Mouse (Mus musculus) limb, embryonic 13.5 days (tissue): ENCODE results near the gene Tnc. TPM values are rescaled to one million over a fixed set of nuclear protein-coding genes. Genes with fewer than 3 reads are reported as not detected.

Experiments used
- ATAC-seq: fragments of 200-750 bp; cut with Nextera tagmentation; 2 replicates; pipeline ENCODE4 v1.8.0; 2017; ENCODE audit warnings: low read depth, moderate number of reproducible peaks, moderate TSS enrichment; ENCODE audit not compliant: low FRiP score
- H3K27ac ChIP-seq: fragments of 300-500 bp; sonication (generic); 2 replicates; pipeline ENCODE4 v1.5.1; 2015; ENCODE audit warnings: inconsistent platforms, mild to moderate bottlenecking, moderate library complexity
- H3K27me3 ChIP-seq: fragments of 300-500 bp; sonication (generic); 2 replicates; pipeline ENCODE4 v1.6.1; 2015; ENCODE audit warnings: mild to moderate bottlenecking, inconsistent platforms
- H3K36me3 ChIP-seq: fragments of 300-500 bp; sonication (generic); 2 replicates; pipeline ENCODE4 v1.6.1; 2015; ENCODE audit warnings: inconsistent platforms, mild to moderate bottlenecking, moderate library complexity
- H3K4me1 ChIP-seq: fragments of 300-500 bp; sonication (generic); 2 replicates; pipeline ENCODE4 v1.6.1; 2015; ENCODE audit warnings: inconsistent platforms
- H3K4me2 ChIP-seq: fragments of 300-500 bp; sonication (generic); replicated peaks from 2 replicates; pipeline ENCODE4 v1.6.1; 2015; ENCODE audit warnings: inconsistent platforms, mild to moderate bottlenecking, moderate library complexity
- H3K4me3 ChIP-seq: fragments of 300-500 bp; sonication (generic); 2 replicates; pipeline ENCODE4 v1.5.1; 2015; ENCODE audit warnings: moderate library complexity, mild to moderate bottlenecking, inconsistent platforms
- H3K9ac ChIP-seq: fragments of 300-500 bp; sonication (generic); 2 replicates; pipeline ENCODE4 v1.6.1; 2015; ENCODE audit warnings: mild to moderate bottlenecking, inconsistent platforms
- H3K9me3 ChIP-seq: fragments of 300-500 bp; sonication (generic); 2 replicates; pipeline ENCODE4 v1.6.1; 2016; ENCODE audit warnings: inconsistent platforms
- WGBS: fragments of 180-500 bp; shearing (Covaris S2); methylation state at CpG from one replicate; pipeline ENCODE4 v1.1.7; 2015; 5-methylcytosine and 5-hydroxymethylcytosine counted together
- polyA plus RNA-seq: library from polyadenylated mRNA; unstranded; fragments of >200 nt; fragmentation: Nextera tagmentation; extraction: Ambion mirVana; gene quantifications from 2 replicates; pipeline ENCODE4 v1.2.1, GENCODE M21; 2015

The Tnc gene
- polyA plus RNA-seq, 1 experiment from 2014 or later: 65.4 TPM

DNA sequence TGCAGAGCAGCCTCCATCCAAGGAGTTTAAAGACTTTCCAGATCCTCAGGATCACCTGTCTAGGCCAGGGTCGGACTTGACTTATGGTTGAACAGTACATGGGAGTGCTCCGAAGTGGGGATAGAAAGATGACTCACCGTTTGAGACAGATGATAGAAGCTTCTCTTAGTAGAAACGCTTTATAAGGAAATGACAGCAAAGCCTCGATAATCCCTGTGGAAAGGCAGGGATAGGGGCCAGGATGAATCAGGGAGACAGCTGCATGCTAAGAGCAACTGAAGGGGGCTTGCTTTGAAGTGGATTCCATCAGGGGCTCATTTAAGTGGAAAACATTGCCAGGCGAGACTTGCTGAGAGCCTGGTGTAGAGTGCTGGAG is 12.0 kb upstream of the Tnc start:
- Histone ChIP-seq H3K4me1 (peaks cover 8% of the 10 kb centered on the region; the same call in 1 of the 2 replicates), H3K36me3 (no peaks in the 10 kb centered on the region), H3K27ac (no peak overlapping the region), H3K9me3 (no peaks in the 10 kb centered on the region), H3K27me3 (no peaks in the 10 kb centered on the region), H3K4me2 (no peak overlapping the region), H3K9ac (no peak overlapping the region), H3K4me3 (no peak overlapping the region)
- 51% methylated on average over 6 of the region's 6 CpGs for WGBS
- peak; percentile 51; the same call in 1 of the 2 replicates for ATAC-seq

DNA sequence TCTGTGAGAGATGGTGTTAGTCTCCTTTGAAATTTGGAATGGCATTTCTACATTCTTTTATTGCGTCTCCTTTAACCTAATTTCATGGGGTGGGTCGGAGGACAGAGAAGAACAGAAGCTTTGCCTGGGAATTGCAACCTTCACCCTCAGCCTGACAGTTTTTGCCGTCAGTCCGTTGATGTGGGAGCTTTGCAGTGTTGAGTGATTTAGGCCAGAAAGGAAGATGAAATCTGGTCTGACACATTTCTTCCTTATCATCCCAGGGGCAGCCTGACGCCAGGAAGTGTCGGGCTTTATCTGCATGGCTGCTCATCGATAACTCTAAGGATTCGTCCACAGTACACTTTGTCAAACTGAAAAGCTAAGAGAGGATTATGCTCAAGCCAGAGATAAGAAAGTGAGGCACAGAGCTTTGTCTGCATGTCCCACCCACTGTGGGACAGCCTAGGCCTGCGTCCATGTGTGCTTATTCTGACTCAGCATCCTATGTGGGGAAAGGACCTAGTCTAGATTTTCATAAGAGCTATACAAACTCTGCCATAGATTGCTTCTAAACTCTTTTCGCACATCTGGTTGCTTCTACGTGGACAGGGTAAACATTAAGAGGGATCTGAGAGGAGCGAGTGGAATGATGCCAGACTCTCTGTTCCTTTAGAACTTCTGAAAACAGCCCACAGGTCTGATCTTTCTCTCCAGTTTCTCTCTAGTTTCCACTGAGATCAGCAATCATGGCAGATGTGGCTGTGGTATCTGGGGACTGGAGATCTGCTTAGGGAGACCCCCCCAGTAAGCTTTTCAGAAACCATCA is 11.4 kb upstream of the Tnc start:
- H3K27me3 ChIP-seq: no peaks in the 10 kb centered on the region
- H3K4me3 ChIP-seq: no peak overlapping the region
- peak; percentile 32; the same call in 1 of the 2 replicates for ATAC-seq
- WGBS: 65% methylated on average over 12 of the region's 12 CpGs
- H3K9ac ChIP-seq: no peak overlapping the region
- no peak overlapping the region for H3K4me2 ChIP-seq
- H3K4me1 ChIP-seq: peaks cover 8% of the 10 kb centered on the region; the same call in 1 of the 2 replicates
- H3K36me3 ChIP-seq: no peaks in the 10 kb centered on the region
- no peaks in the 10 kb centered on the region for H3K9me3 ChIP-seq
- H3K27ac ChIP-seq: no peak overlapping the region

DNA sequence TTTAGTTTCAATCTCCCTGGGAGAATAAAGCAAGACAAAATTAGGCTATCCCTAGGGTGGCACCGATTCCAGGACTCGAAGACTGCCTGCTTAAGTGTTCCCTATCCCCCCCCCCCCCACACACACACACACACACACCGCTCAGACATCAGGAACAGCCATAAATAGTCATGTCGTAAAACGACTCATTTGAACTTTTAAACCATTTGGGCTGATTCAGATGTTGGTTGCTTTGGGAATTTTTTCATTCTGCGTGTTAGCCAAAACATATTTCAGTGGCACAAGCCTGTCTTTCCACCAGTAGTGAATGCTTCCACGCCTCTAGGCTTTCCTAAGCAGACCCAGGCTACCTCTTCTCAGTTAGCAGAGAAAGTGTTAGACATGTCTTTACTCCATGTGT is 1.4 kb upstream of the Tnc start:
- Histone ChIP-seq H3K4me2 (no peak overlapping the region), H3K27ac (no peak overlapping the region), H3K9ac (no peak overlapping the region), H3K27me3 (peaks cover 9% of the 10 kb centered on the region), H3K36me3 (no peaks in the 10 kb centered on the region), H3K4me3 (no peak overlapping the region), H3K9me3 (no peaks in the 10 kb centered on the region), H3K4me1 (peaks cover 49% of the 10 kb centered on the region)
- WGBS: 24% methylated on average over 7 of the region's 7 CpGs
- ATAC-seq: no peak

DNA sequence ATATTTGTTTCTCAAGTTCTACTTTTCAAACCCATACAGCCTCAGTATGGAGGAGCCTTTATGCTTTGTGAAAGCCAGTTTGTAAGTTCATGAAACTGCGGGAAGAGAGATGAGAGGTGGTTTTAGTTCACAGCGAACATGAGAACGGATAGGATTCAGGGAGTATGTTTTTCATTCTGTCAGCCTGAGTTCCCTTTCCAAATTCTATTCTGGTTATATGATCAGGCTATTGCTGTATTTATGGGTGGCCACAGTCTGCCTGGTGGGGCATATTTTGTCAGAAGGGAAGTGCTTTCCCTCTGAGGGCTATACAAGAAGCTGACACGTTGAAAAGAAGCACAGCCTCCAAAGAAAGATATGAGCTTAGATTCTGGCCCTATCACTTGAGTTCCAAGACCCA is 2.9 kb downstream of the Tnc start:
- 60% methylated on average over 4 of the region's 4 CpGs for WGBS
- no peak for ATAC-seq
- Histone ChIP-seq H3K4me1 (peaks cover 67% of the 10 kb centered on the region), H3K27ac (peak overlapping the region; percentile 28; the same call in 1 of the 2 replicates), H3K9me3 (no peaks in the 10 kb centered on the region), H3K36me3 (no peaks in the 10 kb centered on the region), H3K4me2 (peak overlapping the region; percentile 75), H3K4me3 (peak overlapping the region; percentile 50), H3K9ac (no peak overlapping the region), H3K27me3 (peaks cover 9% of the 10 kb centered on the region)

DNA sequence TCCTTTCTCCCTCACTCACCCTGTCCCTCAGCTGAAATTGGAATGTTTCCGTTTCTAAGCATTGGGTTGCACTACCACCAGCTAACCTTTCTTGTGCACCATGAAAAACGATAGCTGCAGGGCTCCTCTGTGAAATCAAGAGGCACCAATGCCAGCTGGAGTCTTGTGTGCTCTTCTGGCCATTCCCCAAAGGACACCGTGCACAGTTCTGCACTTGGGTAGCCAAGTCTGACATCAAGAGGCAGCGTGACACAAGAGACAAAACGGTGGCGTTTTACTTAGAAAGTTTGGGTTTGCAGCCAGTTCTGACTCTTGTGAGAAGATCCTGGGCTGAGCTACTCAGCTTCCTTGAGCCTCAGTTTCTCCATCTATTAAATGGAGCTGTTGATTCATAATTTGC is 3.4 kb downstream of the Tnc start:
- no peak overlapping the region for H3K4me3 ChIP-seq
- no peaks in the 10 kb centered on the region for H3K9me3 ChIP-seq
- peaks cover 9% of the 10 kb centered on the region for H3K27me3 ChIP-seq
- H3K36me3 ChIP-seq: no peaks in the 10 kb centered on the region
- H3K9ac ChIP-seq: no peak overlapping the region
- peak overlapping the region; percentile 75 for H3K4me2 ChIP-seq
- 77% methylated on average over 6 of the region's 6 CpGs for WGBS
- H3K27ac ChIP-seq: no peak overlapping the region; the same call in 1 of the 2 replicates
- peaks cover 67% of the 10 kb centered on the region for H3K4me1 ChIP-seq
- no peak for ATAC-seq

- Histone ChIP-seq H3K4me1 (peaks cover 35% of the 10 kb centered on the region), H3K9ac (no peak overlapping the region), H3K4me3 (no peak overlapping the region), H3K27ac (no peak overlapping the region), H3K9me3 (no peaks in the 10 kb centered on the region), H3K36me3 (0 out of 2 replicates have a peak, but pooled peaks cover 3% of the 10 kb centered on the region), H3K4me2 (no peak overlapping the region), H3K27me3 (no peaks in the 10 kb centered on the region)
- no peak for ATAC-seq
- 85% methylated on average over 2 of the region's 2 CpGs for WGBS
Observed at GRCm38 (mm10) chr4:64039091-64039490, 7.7 kb downstream of the Tnc start.

DNA sequence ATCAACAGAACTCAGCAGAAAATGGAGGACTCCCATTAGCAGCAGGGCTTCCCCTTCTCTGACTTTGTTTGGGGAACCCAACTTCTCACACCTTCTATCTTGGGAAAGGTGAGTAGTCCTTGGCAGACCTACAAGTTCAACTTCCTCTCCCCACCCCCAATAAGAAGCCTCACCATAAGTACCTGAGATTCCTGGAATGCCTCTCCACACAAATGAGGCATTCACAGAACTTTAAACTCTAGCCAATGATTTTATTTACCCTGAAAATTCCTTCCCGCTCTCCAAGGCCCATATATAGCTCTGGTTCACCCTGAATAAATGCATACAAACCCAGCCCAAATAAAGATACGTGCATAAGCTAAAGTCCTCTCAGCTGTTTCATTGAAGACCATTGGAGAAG is 9.3 kb downstream of the Tnc start:
- Histone ChIP-seq H3K4me1 (peaks cover 26% of the 10 kb centered on the region), H3K9ac (no peak overlapping the region), H3K27me3 (no peaks in the 10 kb centered on the region), H3K27ac (no peak overlapping the region), H3K9me3 (no peaks in the 10 kb centered on the region), H3K4me2 (no peak overlapping the region), H3K4me3 (no peak overlapping the region), H3K36me3 (0 out of 2 replicates have a peak, but pooled peaks cover 3% of the 10 kb centered on the region)
- 73% methylated on average over 2 of the region's 2 CpGs for whole genome bisulfite sequencing
- ATAC-seq: no peak

- no peak overlapping the region for H3K27ac ChIP-seq
- no peak overlapping the region for H3K4me3 ChIP-seq
- no peak overlapping the region for H3K9ac ChIP-seq
- peaks cover 20% of the 10 kb centered on the region for H3K4me1 ChIP-seq
- 90% methylated on average over 1 of the region's 1 CpGs for WGBS
- 0 out of 2 replicates have a peak, but pooled peaks cover 3% of the 10 kb centered on the region for H3K36me3 ChIP-seq
- H3K9me3 ChIP-seq: no peaks in the 10 kb centered on the region
- ATAC-seq: no peak
- H3K4me2 ChIP-seq: no peak overlapping the region
- H3K27me3 ChIP-seq: no peaks in the 10 kb centered on the region
Observed at GRCm38 (mm10) chr4:64034724-64035123, 12.1 kb downstream of the Tnc start.

GRCm38 (mm10) chr4:64033191-64033590 is 13.6 kb downstream of the Tnc start:
- 0 out of 2 replicates have a peak, but pooled peaks cover 3% of the 10 kb centered on the region for H3K36me3 ChIP-seq
- no peak overlapping the region for H3K9ac ChIP-seq
- no peak overlapping the region for H3K4me2 ChIP-seq
- no peaks in the 10 kb centered on the region for H3K27me3 ChIP-seq
- WGBS: 50% methylated on average over 2 of the region's 2 CpGs
- H3K4me3 ChIP-seq: no peak overlapping the region
- peaks cover 29% of the 10 kb centered on the region for H3K4me1 ChIP-seq
- no peak for ATAC-seq
- H3K9me3 ChIP-seq: no peaks in the 10 kb centered on the region
- H3K27ac ChIP-seq: no peak overlapping the region

- H3K27ac ChIP-seq: peak overlapping the region; percentile 76
- no peak for ATAC-seq
- peaks cover 30% of the 10 kb centered on the region for H3K4me1 ChIP-seq
- no peaks in the 10 kb centered on the region for H3K27me3 ChIP-seq
- H3K4me2 ChIP-seq: no peak overlapping the region
- H3K36me3 ChIP-seq: no peaks in the 10 kb centered on the region
- H3K9me3 ChIP-seq: no peaks in the 10 kb centered on the region
- H3K9ac ChIP-seq: no peak overlapping the region
- no peak overlapping the region for H3K4me3 ChIP-seq
- 16% methylated on average over 1 of the region's 1 CpGs for WGBS
Observed at GRCm38 (mm10) chr4:64029486-64029885, 17.3 kb downstream of the Tnc start.

GRCm38 (mm10) chr4:64025591-64025990 is 21.2 kb downstream of the Tnc start:
- no peaks in the 10 kb centered on the region for H3K9me3 ChIP-seq
- no peak overlapping the region for H3K4me2 ChIP-seq
- WGBS: 67% methylated on average over 6 of the region's 6 CpGs
- H3K27me3 ChIP-seq: no peaks in the 10 kb centered on the region
- H3K36me3 ChIP-seq: no peaks in the 10 kb centered on the region
- no peak overlapping the region for H3K4me3 ChIP-seq
- H3K4me1 ChIP-seq: peaks cover 23% of the 10 kb centered on the region
- ATAC-seq: no peak
- H3K9ac ChIP-seq: no peak overlapping the region
- H3K27ac ChIP-seq: no peak overlapping the region

DNA sequence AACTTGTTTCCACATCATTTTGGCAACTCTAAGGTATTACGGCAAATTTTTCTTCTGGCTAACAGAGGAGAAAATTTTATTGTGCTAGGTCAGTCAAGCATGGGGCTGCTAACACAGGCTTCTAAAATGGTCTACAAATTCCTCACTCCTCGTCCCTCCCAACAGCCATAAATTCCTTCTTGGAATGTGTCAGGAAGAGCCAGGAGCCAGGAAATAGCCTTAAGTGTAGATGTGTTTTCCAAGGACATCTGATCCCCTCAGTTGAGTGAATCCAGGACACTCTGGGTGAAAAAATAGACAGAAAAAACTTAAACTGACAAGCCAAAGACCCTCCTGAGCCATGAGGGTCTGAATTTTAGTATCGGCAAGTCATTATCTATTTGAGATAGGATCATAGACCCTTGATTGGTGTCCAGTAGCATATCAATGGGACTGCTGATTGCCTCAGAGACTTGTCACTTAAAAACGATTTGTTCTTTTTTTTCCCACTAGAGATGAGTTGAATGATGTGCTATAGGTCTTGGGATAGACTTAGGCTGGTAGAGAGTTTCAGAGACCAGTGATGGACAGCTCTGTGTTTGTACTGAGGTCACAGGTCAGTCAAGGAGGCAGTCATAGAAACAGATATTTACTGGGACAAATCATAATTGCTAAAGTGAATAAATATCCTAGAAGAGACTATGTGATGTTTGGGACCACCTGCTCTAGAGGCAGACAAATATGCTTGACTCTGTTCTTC is 22.6 kb downstream of the Tnc start:
- H3K4me1 ChIP-seq: peaks cover 12% of the 10 kb centered on the region
- H3K9ac ChIP-seq: no peak overlapping the region
- peaks cover 8% of the 10 kb centered on the region for H3K36me3 ChIP-seq
- WGBS: 48% methylated on average over 4 of the region's 4 CpGs
- ATAC-seq: no peak
- H3K4me3 ChIP-seq: no peak overlapping the region
- H3K27me3 ChIP-seq: no peaks in the 10 kb centered on the region
- no peaks in the 10 kb centered on the region for H3K9me3 ChIP-seq
- no peak overlapping the region for H3K27ac ChIP-seq
- H3K4me2 ChIP-seq: no peak overlapping the region
